34 mouse cellular contexts compared by ENCODE assay signal in the genomic region with DNA sequence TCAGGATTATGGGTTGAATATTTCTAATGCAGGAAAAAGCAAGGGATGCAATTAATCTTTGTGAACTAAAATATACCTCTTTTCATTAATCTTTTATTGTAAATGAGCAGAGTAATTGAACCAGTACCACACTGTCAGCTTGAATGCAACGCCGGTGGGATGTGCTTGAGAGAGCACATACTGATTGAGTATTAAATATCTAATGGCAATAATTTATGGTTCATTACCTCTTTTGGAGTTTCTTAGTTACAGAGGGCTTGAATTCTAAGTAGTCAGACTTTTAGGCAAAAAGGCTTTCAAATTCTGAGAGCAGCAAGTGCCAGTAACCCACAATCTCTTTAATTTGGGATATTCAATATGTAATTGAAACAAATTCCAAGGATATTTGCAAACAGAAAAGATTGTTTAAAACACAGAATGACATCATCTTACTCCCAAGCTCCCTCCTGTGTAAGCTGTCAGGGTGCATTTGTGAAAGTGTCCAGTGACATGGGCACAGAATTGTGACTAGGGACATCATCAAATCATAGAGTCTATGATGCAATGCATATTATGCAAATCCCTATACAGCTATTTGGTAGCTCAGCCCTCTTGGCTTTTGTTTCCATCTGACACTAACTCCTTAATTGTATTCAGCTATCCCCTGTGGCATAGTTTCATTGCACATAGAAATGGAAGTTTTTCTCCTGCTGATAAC.
DNase-seq lines count a peak whose midpoint lies in the region; ATAC-seq and TF ChIP-seq lines count a peak whose summit lies in the region.
"Had no signal": no experiment of that assay in that cellular context is flagged by ENCODE, and none has a peak within 500 bp of the region (broad histone marks: within the 10 kb centered on the region; RNA-seq: fewer than 3 reads in every experiment).

No protein-coding gene starts in this region.

- H3K27me3 ChIP-seq in hindbrain, embryonic 11.5 days (ENCODE audit: control insufficient read depth, insufficient read depth, low read length): no peaks in the 10 kb centered on the region
- H3K27me3 ChIP-seq in hindbrain, embryonic 10.5 days (ENCODE audit: insufficient read depth, poor library complexity, severe bottlenecking): no peaks in the 10 kb centered on the region
- H3K27me3 ChIP-seq in midbrain, embryonic 13.5 days: no peaks in the 10 kb centered on the region
- no peaks in the 10 kb centered on the region for H3K27me3 ChIP-seq in midbrain, embryonic 16.5 days (ENCODE audit: control insufficient read depth, insufficient read depth, low read depth, low read length)
- H3K27me3 ChIP-seq in hindbrain, postnatal 0 days (ENCODE audit: insufficient read depth, low read length): no peaks in the 10 kb centered on the region
- H3K27me3 ChIP-seq in intestine, embryonic 16.5 days (replicated peaks; ENCODE audit: control insufficient read depth, insufficient read depth, low read length): no peaks in the 10 kb centered on the region
- H3K27me3 ChIP-seq: embryonic facial prominence, embryonic 12.5 days; hindbrain, embryonic 15.5 days; intestine, embryonic 15.5 days; limb, embryonic 15.5 days; liver, embryonic 13.5 days; megakaryocyte, embryonic 14.5 days; neural tube, embryonic 15.5 days had no signal

- no peak for DNase-seq in hindbrain, embryonic 11.5 days (ENCODE audit: low spot score)
- DNase-seq in hindbrain, embryonic 10.5 days (ENCODE audit: low spot score): no peak
- DNase-seq in hindbrain, postnatal 0 days (ENCODE audit: low spot score): no peak
- DNase-seq in thymus, postnatal 10 days (ENCODE audit: low spot score in 2 of 2): no peak
- DNase-seq: adrenal gland, adult 2 months; adrenal gland, postnatal 36 days; B cell, adult 2 months; cerebellum, adult 8-10 months; cerebellum, postnatal 36 days; gastrocnemius, postnatal 10 days; heart, postnatal 14 days; kidney, adult 8-10 months; kidney, postnatal 4 days; liver, embryonic 13.5 days; lung, adult 18-20 months; lung, postnatal 4 days; right cerebral cortex, adult 18-20 months; spleen, adult 18-20 months; thymus, adult 18-20 months; thymus, postnatal 4 days had no signal

- H3K27ac ChIP-seq in hindbrain, embryonic 11.5 days (ENCODE audit: low read depth, low read length): no peak overlapping the region
- no peak overlapping the region for H3K27ac ChIP-seq in hindbrain, embryonic 10.5 days
- no peak overlapping the region for H3K27ac ChIP-seq in midbrain, embryonic 13.5 days
- no peak overlapping the region for H3K27ac ChIP-seq in midbrain, embryonic 16.5 days (ENCODE audit: low read length)
- no peak overlapping the region for H3K27ac ChIP-seq in hindbrain, postnatal 0 days
- H3K27ac ChIP-seq in intestine, embryonic 16.5 days (ENCODE audit: low read length): no peak overlapping the region
- H3K27ac ChIP-seq: embryonic facial prominence, embryonic 12.5 days; hindbrain, embryonic 15.5 days; intestine, embryonic 15.5 days; kidney, postnatal 0 days; limb, embryonic 10.5 days; limb, embryonic 15.5 days; liver, embryonic 13.5 days; neural tube, embryonic 15.5 days; stomach, postnatal 0 days had no signal

- H3K4me1 ChIP-seq in hindbrain, embryonic 11.5 days (replicated peaks; ENCODE audit: control insufficient read depth, insufficient read depth, low read length): no peaks in the 10 kb centered on the region
- H3K4me1 ChIP-seq in hindbrain, embryonic 10.5 days (replicated peaks): no peaks in the 10 kb centered on the region
- peaks cover 8% of the 10 kb centered on the region; the same call in 1 of the 2 replicates for H3K4me1 ChIP-seq in midbrain, embryonic 13.5 days (replicated peaks)
- H3K4me1 ChIP-seq in midbrain, embryonic 16.5 days (ENCODE audit: control insufficient read depth, insufficient read depth, low read length): no peaks in the 10 kb centered on the region
- no peaks in the 10 kb centered on the region for H3K4me1 ChIP-seq in hindbrain, postnatal 0 days (ENCODE audit: insufficient read depth, low read length)
- no peaks in the 10 kb centered on the region for H3K4me1 ChIP-seq in intestine, embryonic 16.5 days (ENCODE audit: control insufficient read depth, insufficient read depth, low read length)
- H3K4me1 ChIP-seq: embryonic facial prominence, embryonic 12.5 days; hindbrain, embryonic 15.5 days; intestine, embryonic 15.5 days; limb, embryonic 10.5 days; limb, embryonic 15.5 days; liver, embryonic 13.5 days; megakaryocyte, embryonic 14.5 days had no signal

- no peak overlapping the region for H3K4me3 ChIP-seq in hindbrain, embryonic 11.5 days (ENCODE audit: low read depth, low read length)
- H3K4me3 ChIP-seq in hindbrain, embryonic 10.5 days: no peak overlapping the region
- H3K4me3 ChIP-seq in midbrain, embryonic 13.5 days (replicated peaks): no peak overlapping the region
- H3K4me3 ChIP-seq in midbrain, embryonic 16.5 days (ENCODE audit: low read depth, low read length): no peak overlapping the region
- H3K4me3 ChIP-seq in hindbrain, postnatal 0 days (ENCODE audit: low read length): no peak overlapping the region
- H3K4me3 ChIP-seq in intestine, embryonic 16.5 days (ENCODE audit: low read length): no peak overlapping the region
- H3K4me3 ChIP-seq: embryonic facial prominence, embryonic 12.5 days; hindbrain, embryonic 15.5 days; intestine, embryonic 15.5 days; limb, embryonic 10.5 days; limb, embryonic 15.5 days; liver, embryonic 13.5 days; megakaryocyte, embryonic 14.5 days; neural tube, embryonic 15.5 days had no signal

- H3K36me3 ChIP-seq in hindbrain, embryonic 11.5 days (ENCODE audit: control insufficient read depth, insufficient read depth, low read length): no peaks in the 10 kb centered on the region
- no peaks in the 10 kb centered on the region for H3K36me3 ChIP-seq in hindbrain, embryonic 10.5 days
- no peaks in the 10 kb centered on the region for H3K36me3 ChIP-seq in midbrain, embryonic 13.5 days
- no peaks in the 10 kb centered on the region for H3K36me3 ChIP-seq in midbrain, embryonic 16.5 days (ENCODE audit: control insufficient read depth, insufficient read depth, low read length)
- no peaks in the 10 kb centered on the region for H3K36me3 ChIP-seq in hindbrain, postnatal 0 days (ENCODE audit: insufficient read depth, low read length)
- no peaks in the 10 kb centered on the region for H3K36me3 ChIP-seq in intestine, embryonic 16.5 days (ENCODE audit: control insufficient read depth, insufficient read depth, low read length)
- H3K36me3 ChIP-seq: embryonic facial prominence, embryonic 12.5 days; hindbrain, embryonic 15.5 days; intestine, embryonic 15.5 days; limb, embryonic 10.5 days; limb, embryonic 15.5 days; liver, embryonic 13.5 days; neural tube, embryonic 15.5 days had no signal

- H3K9ac ChIP-seq in hindbrain, embryonic 11.5 days (ENCODE audit: low read depth, low read length): no peak overlapping the region
- no peak overlapping the region for H3K9ac ChIP-seq in midbrain, embryonic 13.5 days (replicated peaks)
- no peak overlapping the region for H3K9ac ChIP-seq in midbrain, embryonic 16.5 days (ENCODE audit: low read depth, low read length)
- H3K9ac ChIP-seq in hindbrain, postnatal 0 days (replicated peaks; ENCODE audit: low read length): no peak overlapping the region
- H3K9ac ChIP-seq in intestine, embryonic 16.5 days (ENCODE audit: low read depth, low read length): no peak overlapping the region
- H3K9ac ChIP-seq: embryonic facial prominence, embryonic 12.5 days; hindbrain, embryonic 15.5 days; intestine, embryonic 15.5 days; limb, embryonic 15.5 days; liver, embryonic 13.5 days; neural tube, embryonic 15.5 days had no signal

- 36% methylated on average over 2 of the region's 2 CpGs for WGBS in hindbrain, embryonic 11.5 days
- WGBS in hindbrain, embryonic 10.5 days: 62% methylated on average over 2 of the region's 2 CpGs
- 30% methylated on average over 2 of the region's 2 CpGs for WGBS in midbrain, embryonic 13.5 days
- 34% methylated on average over 2 of the region's 2 CpGs for WGBS in midbrain, embryonic 16.5 days
- WGBS in hindbrain, postnatal 0 days: 14% methylated on average over 2 of the region's 2 CpGs
- 75% methylated on average over 2 of the region's 2 CpGs for WGBS in intestine, embryonic 16.5 days

- H3K4me2 ChIP-seq in hindbrain, embryonic 11.5 days (replicated peaks; ENCODE audit: low read depth, low read length): no peak overlapping the region
- H3K4me2 ChIP-seq in midbrain, embryonic 13.5 days (replicated peaks): no peak overlapping the region
- H3K4me2 ChIP-seq in midbrain, embryonic 16.5 days (ENCODE audit: low read length): no peak overlapping the region
- H3K4me2 ChIP-seq in hindbrain, postnatal 0 days (ENCODE audit: low read depth, low read length): no peak overlapping the region
- no peak overlapping the region for H3K4me2 ChIP-seq in intestine, embryonic 16.5 days (ENCODE audit: low read depth, low read length)
- H3K4me2 ChIP-seq: embryonic facial prominence, embryonic 12.5 days; hindbrain, embryonic 15.5 days; intestine, embryonic 15.5 days; limb, embryonic 15.5 days; liver, embryonic 13.5 days; neural tube, embryonic 15.5 days had no signal

- ATAC-seq in hindbrain, embryonic 11.5 days (ENCODE audit: low FRiP score): peak; percentile 71; the same call in 1 of the 2 replicates
- ATAC-seq in midbrain, embryonic 13.5 days: peak; percentile 84
- ATAC-seq in midbrain, embryonic 16.5 days: no peak
- 0 out of 2 replicates have a peak, but pooled peaks have one; percentile 10 for ATAC-seq in hindbrain, postnatal 0 days
- no peak for ATAC-seq in intestine, embryonic 16.5 days
- ATAC-seq: activated CD4-positive, CD25-positive, alpha-beta regulatory T cell, adult 4 months; intestine, embryonic 15.5 days; lung, postnatal 0 days had no signal

- no peaks in the 10 kb centered on the region for H3K9me3 ChIP-seq in hindbrain, embryonic 11.5 days (ENCODE audit: control insufficient read depth, low read length)
- H3K9me3 ChIP-seq in hindbrain, embryonic 10.5 days: no peaks in the 10 kb centered on the region
- H3K9me3 ChIP-seq in midbrain, embryonic 13.5 days: no peaks in the 10 kb centered on the region
- no peaks in the 10 kb centered on the region for H3K9me3 ChIP-seq in midbrain, embryonic 16.5 days (replicated peaks; ENCODE audit: control insufficient read depth, low read length, poor library complexity, severe bottlenecking)
- no peaks in the 10 kb centered on the region for H3K9me3 ChIP-seq in hindbrain, postnatal 0 days (ENCODE audit: low read length)
- no peaks in the 10 kb centered on the region for H3K9me3 ChIP-seq in intestine, embryonic 16.5 days (ENCODE audit: control insufficient read depth, low read length)
- H3K9me3 ChIP-seq: embryonic facial prominence, embryonic 12.5 days; hindbrain, embryonic 15.5 days; intestine, embryonic 15.5 days; limb, embryonic 10.5 days; limb, embryonic 15.5 days; liver, embryonic 13.5 days; megakaryocyte, embryonic 14.5 days; neural tube, embryonic 15.5 days had no signal

- no peak for TF ChIP-seq CTCF in hindbrain, postnatal 0 days (IDR thresholded peaks at IDR 0.05; ENCODE audit: low read depth)

Comparison
In these comparisons a context has a peak if more than half of its experiments do, and no peak if none do; other contexts are left out.
1. ATAC-seq: peak in hindbrain, embryonic 11.5 days (single experiment), midbrain, embryonic 13.5 days (single experiment) and hindbrain, postnatal 0 days (single experiment); none in midbrain, embryonic 16.5 days (single experiment) and intestine, embryonic 16.5 days (single experiment).